Mouse (Mus musculus) midbrain, embryonic 14.5 days (tissue): Measurements from ENCODE around the gene Cyp2b19. TPM values are rescaled to one million over a fixed set of nuclear protein-coding genes. Genes with fewer than 3 reads are reported as not detected.

ENCODE experiments used
- ATAC-seq: fragments of 200-750 bp; cut with Nextera tagmentation; 2 replicates; pipeline ENCODE4 v1.8.0; 2017; ENCODE audit warnings: moderate number of reproducible peaks, moderate library complexity; ENCODE audit not compliant: low FRiP score, low TSS enrichment
- DNase-seq: peaks from one replicate; pipeline ENCODE4 v3.0.0-alpha.2; 2015
- H3K27ac ChIP-seq: fragments of 300-500 bp; sonication (generic); replicated peaks from 2 replicates; pipeline ENCODE4 v1.5.1; 2014; ENCODE audit warnings: mild to moderate bottlenecking, low read depth, low read length, moderate library complexity
- H3K27me3 ChIP-seq: fragments of 300-500 bp; sonication (generic); 2 replicates; pipeline ENCODE4 v1.6.1; 2014; ENCODE audit warnings: low read length, control low read depth, mixed read lengths; ENCODE audit not compliant: control insufficient read depth, insufficient read depth
- H3K36me3 ChIP-seq: fragments of 300-500 bp; sonication (generic); 2 replicates; pipeline ENCODE4 v1.6.1; 2014; ENCODE audit warnings: low read length, control low read depth; ENCODE audit not compliant: control insufficient read depth, insufficient read depth
- H3K4me1 ChIP-seq: fragments of 300-500 bp; sonication (generic); 2 replicates; pipeline ENCODE4 v1.6.1; 2014; ENCODE audit warnings: mild to moderate bottlenecking, antibody characterized with exemption, low read length, control low read depth; ENCODE audit not compliant: control insufficient read depth, insufficient read depth
- H3K4me2 ChIP-seq: fragments of 300-500 bp; sonication (generic); 2 replicates; pipeline ENCODE4 v1.6.1; 2014; ENCODE audit warnings: mild to moderate bottlenecking, low read length, moderate library complexity
- H3K4me3 ChIP-seq: fragments of 300-500 bp; sonication (generic); replicated peaks from 2 replicates; pipeline ENCODE4 v1.5.1; 2014; ENCODE audit warnings: low read depth, low read length
- H3K9ac ChIP-seq: fragments of 300-500 bp; sonication (generic); replicated peaks from 2 replicates; pipeline ENCODE4 v1.6.1; 2014; ENCODE audit warnings: mild to moderate bottlenecking, low read length, moderate library complexity
- H3K9me3 ChIP-seq: fragments of 300-500 bp; sonication (generic); 2 replicates; pipeline ENCODE4 v1.6.1; 2016; ENCODE audit warnings: low read length, control low read depth, mixed read lengths; ENCODE audit not compliant: control insufficient read depth
- WGBS: fragments of 180-500 bp; shearing (Covaris S2); extraction: QIAGEN DNeasy Blood & Tissue Kit; methylation state at CpG from one replicate; pipeline ENCODE4 v1.1.7; 2014; 5-methylcytosine and 5-hydroxymethylcytosine counted together
- polyA plus RNA-seq: library from polyadenylated mRNA; unstranded; fragments of >200 nt; fragmentation: Nextera tagmentation; extraction: Ambion mirVana; gene quantifications from 2 replicates; pipeline ENCODE4 v1.2.1, GENCODE M21; 2014

Gene Cyp2b19
- polyA plus RNA-seq, 1 experiment from 2014 or later, result 0.78 TPM

- Histone ChIP-seq H3K27ac (no peak overlapping the region), H3K36me3 (no peaks in the 10 kb centered on the region), H3K9ac (no peak overlapping the region), H3K4me3 (no peak overlapping the region), H3K9me3 (no peaks in the 10 kb centered on the region), H3K4me1 (no peaks in the 10 kb centered on the region), H3K4me2 (no peak overlapping the region), H3K27me3 (no peaks in the 10 kb centered on the region)
- DNase-seq, result no peak
- WGBS, result 86% methylated on average over 6 of the region's 6 CpGs
- ATAC-seq, result no peak
Observed at GRCm38 (mm10) chr7:26789984-26790383, 33.0 kb downstream of the Cyp2b19 start.

GRCm38 (mm10) chr7:26800104-26800503 lies 43.2 kb downstream of the Cyp2b19 start:
- DNase-seq, result no peak
- no peak overlapping the region for H3K4me2 ChIP-seq
- H3K4me3 ChIP-seq, result no peak overlapping the region
- no peak overlapping the region for H3K27ac ChIP-seq
- H3K9ac ChIP-seq, result no peak overlapping the region
- H3K4me1 ChIP-seq, result no peaks in the 10 kb centered on the region
- ATAC-seq, result no peak
- no peaks in the 10 kb centered on the region for H3K36me3 ChIP-seq
- H3K9me3 ChIP-seq, result no peaks in the 10 kb centered on the region
- no peaks in the 10 kb centered on the region for H3K27me3 ChIP-seq

- no peak overlapping the region for H3K9ac ChIP-seq
- H3K4me3 ChIP-seq, result no peak overlapping the region
- H3K36me3 ChIP-seq, result no peaks in the 10 kb centered on the region
- H3K4me1 ChIP-seq, result no peaks in the 10 kb centered on the region
- ATAC-seq (no peak), DNase-seq (no peak)
- WGBS, result 97% methylated on average over 1 of the region's 1 CpGs
- no peak overlapping the region for H3K27ac ChIP-seq
- no peak overlapping the region for H3K4me2 ChIP-seq
- no peaks in the 10 kb centered on the region for H3K27me3 ChIP-seq
- no peaks in the 10 kb centered on the region for H3K9me3 ChIP-seq
Observed at GRCm38 (mm10) chr7:26800996-26801395, 44.1 kb downstream of the Cyp2b19 start.

GRCm38 (mm10) chr7:26808592-26808991 lies 51.6 kb downstream of the Cyp2b19 start, which contains the start of gene Cyp2g1:
Cyp2g1 (plus strand) TSS chr7:26808892.
- H3K4me2 ChIP-seq, result no peak within 1 kb of the TSS
- WGBS, result 89% methylated on average over 2 of the region's 2 CpGs

More at GRCm38 (mm10) chr7:26808592-26808991, 51.6 kb downstream of the Cyp2b19 start, which contains the start of gene Cyp2g1:
- no peaks in the 10 kb centered on the region for H3K27me3 ChIP-seq
- H3K9ac ChIP-seq, result no peak within 1 kb of the TSS
- no peak within 1 kb of the TSS for H3K27ac ChIP-seq
- no peaks in the 10 kb centered on the region for H3K4me1 ChIP-seq
- no peaks in the 10 kb centered on the region for H3K9me3 ChIP-seq
- DNase-seq, result no peak
- H3K36me3 ChIP-seq, result no peaks in the 10 kb centered on the region
- no peak within 1 kb of the TSS for H3K4me3 ChIP-seq
- ATAC-seq, result no peak

Other genes with a start within 250 kb of the Cyp2b19 start
- not detected in 2 replicates for gene Nlrp9a, start 222.1 kb upstream of the Cyp2b19 start, polyA plus RNA-seq
- gene Vmn1r185, start 138.7 kb upstream of the Cyp2b19 start, polyA plus RNA-seq, result not detected in 2 replicates
- gene Cyp2b23, start 70.7 kb upstream of the Cyp2b19 start, polyA plus RNA-seq, result not detected in 2 replicates
- gene Cyp2g1, start 51.8 kb downstream of the Cyp2b19 start, polyA plus RNA-seq, result 0.11 TPM in 1 of 2 replicates, not detected in the other
- 0.92 and 1.3 TPM in 2 replicates for gene Cyp2a5, start 78.2 kb downstream of the Cyp2b19 start, polyA plus RNA-seq
- not detected in 2 replicates for gene Cyp2a22, start 182.2 kb downstream of the Cyp2b19 start, polyA plus RNA-seq